In the genomic region with DNA sequence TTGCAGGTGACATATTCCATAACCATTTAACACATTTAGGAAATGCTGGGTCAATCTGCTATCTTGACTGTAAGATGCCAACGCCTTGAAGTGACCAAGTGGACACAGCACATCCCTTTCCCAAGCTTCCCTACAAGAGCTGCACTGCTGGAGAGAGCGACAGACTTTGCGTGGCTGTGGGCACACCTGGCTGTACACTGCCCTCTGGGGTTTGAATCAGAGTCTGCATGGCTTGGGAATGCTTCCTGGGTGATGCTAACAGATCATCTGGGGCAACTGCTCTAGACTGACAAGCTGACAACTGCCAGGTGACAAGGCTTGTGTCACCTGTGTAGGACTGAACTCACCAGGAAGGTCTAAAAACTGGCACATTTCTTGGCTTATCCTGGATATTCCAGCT, we compare ENCODE assay signal across 14 mouse cellular contexts.
DNase-seq lines count a peak whose midpoint lies in the region; ATAC-seq and TF ChIP-seq lines count a peak whose summit lies in the region.
"Had no signal": no experiment of that assay in that cellular context is flagged by ENCODE, and none has a peak within 500 bp of the region (broad histone marks: within the 10 kb centered on the region; RNA-seq: fewer than 3 reads in every experiment).

No protein-coding gene starts in this region.

- H3K36me3 ChIP-seq in intestine, postnatal 0 days (ENCODE audit: control insufficient read depth, insufficient read depth) = peaks cover 7% of the 10 kb centered on the region; the same call in 1 of the 2 replicates
- H3K36me3 ChIP-seq in intestine, embryonic 16.5 days (ENCODE audit: control insufficient read depth, insufficient read depth, low read length) = no peaks in the 10 kb centered on the region
- peaks cover 36% of the 10 kb centered on the region for H3K36me3 ChIP-seq in forebrain, embryonic 12.5 days (replicated peaks)

- TF ChIP-seq CTCF in intestine, postnatal 0 days (IDR thresholded peaks at IDR 0.05; ENCODE audit: low read depth) = peak; percentile 65

- ATAC-seq in intestine, postnatal 0 days = no peak
- ATAC-seq in intestine, embryonic 16.5 days = no peak
- ATAC-seq in forebrain, embryonic 12.5 days (ENCODE audit: low FRiP score) = no peak

- H3K4me3 ChIP-seq in intestine, postnatal 0 days (ENCODE audit: low read depth, low read length) = no peak overlapping the region
- no peak overlapping the region for H3K4me3 ChIP-seq in intestine, embryonic 16.5 days (ENCODE audit: low read length)
- no peak overlapping the region for H3K4me3 ChIP-seq in forebrain, embryonic 12.5 days (replicated peaks)
- H3K4me3 ChIP-seq: heart, embryonic 15.5 days; limb, embryonic 15.5 days had no signal

- no peaks in the 10 kb centered on the region for H3K9me3 ChIP-seq in intestine, postnatal 0 days (ENCODE audit: control insufficient read depth)
- H3K9me3 ChIP-seq in intestine, embryonic 16.5 days (ENCODE audit: control insufficient read depth, low read length) = no peaks in the 10 kb centered on the region
- H3K9me3 ChIP-seq in forebrain, embryonic 12.5 days = no peaks in the 10 kb centered on the region
- H3K9me3 ChIP-seq: heart, embryonic 15.5 days; limb, embryonic 15.5 days had no signal

- H3K9ac ChIP-seq in intestine, postnatal 0 days (ENCODE audit: low read depth, low read length) = no peak overlapping the region
- H3K9ac ChIP-seq in intestine, embryonic 16.5 days (ENCODE audit: low read depth, low read length) = no peak overlapping the region
- no peak overlapping the region for H3K9ac ChIP-seq in forebrain, embryonic 12.5 days
- H3K9ac ChIP-seq: heart, embryonic 15.5 days; limb, embryonic 15.5 days had no signal

- no peaks in the 10 kb centered on the region for H3K27me3 ChIP-seq in intestine, postnatal 0 days (replicated peaks; ENCODE audit: control insufficient read depth, insufficient read depth, low read length)
- H3K27me3 ChIP-seq in intestine, embryonic 16.5 days (replicated peaks; ENCODE audit: control insufficient read depth, insufficient read depth, low read length) = no peaks in the 10 kb centered on the region
- H3K27me3 ChIP-seq in forebrain, embryonic 12.5 days = no peaks in the 10 kb centered on the region
- H3K27me3 ChIP-seq: heart, embryonic 15.5 days; limb, embryonic 15.5 days had no signal

- WGBS in intestine, postnatal 0 days = 63% methylated on average over 3 of the region's 3 CpGs
- WGBS in intestine, embryonic 16.5 days = 76% methylated on average over 3 of the region's 3 CpGs
- WGBS in forebrain, embryonic 12.5 days = 73% methylated on average over 3 of the region's 3 CpGs

- H3K27ac ChIP-seq in intestine, postnatal 0 days (ENCODE audit: low read depth, low read length) = no peak overlapping the region
- H3K27ac ChIP-seq in intestine, embryonic 16.5 days (ENCODE audit: low read length) = no peak overlapping the region
- no peak overlapping the region for H3K27ac ChIP-seq in forebrain, embryonic 12.5 days
- H3K27ac ChIP-seq: heart, embryonic 15.5 days; limb, embryonic 15.5 days had no signal

- no peaks in the 10 kb centered on the region for H3K4me1 ChIP-seq in intestine, postnatal 0 days (replicated peaks; ENCODE audit: control insufficient read depth, insufficient read depth, low read length)
- H3K4me1 ChIP-seq in intestine, embryonic 16.5 days (ENCODE audit: control insufficient read depth, insufficient read depth, low read length) = no peaks in the 10 kb centered on the region
- no peaks in the 10 kb centered on the region for H3K4me1 ChIP-seq in forebrain, embryonic 12.5 days
- H3K4me1 ChIP-seq: heart, embryonic 15.5 days; limb, embryonic 15.5 days had no signal

- peak; percentile 14 to 57 for DNase-seq in adrenal gland, adult (ENCODE audit: inconsistent age in 2 of 2, low spot score in 1 of 2)
- no peak for DNase-seq in adrenal gland, postnatal 25 days
- DNase-seq in lung, postnatal 36 days = peak; percentile 3
- no peak for DNase-seq in lung, postnatal 25 days (ENCODE audit: low spot score)
- DNase-seq in kidney, postnatal 4 days = peak; percentile 18 to 24
- DNase-seq: cerebellum, adult 11-12 months; embryo, embryonic 11 days; layer of hippocampus, postnatal 36 days; thymus, postnatal 25 days had no signal

- no peak overlapping the region for H3K4me2 ChIP-seq in intestine, postnatal 0 days (replicated peaks; ENCODE audit: low read depth)
- H3K4me2 ChIP-seq in intestine, embryonic 16.5 days (ENCODE audit: low read depth, low read length) = no peak overlapping the region
- H3K4me2 ChIP-seq in forebrain, embryonic 12.5 days = no peak overlapping the region
- H3K4me2 ChIP-seq: heart, embryonic 15.5 days; limb, embryonic 15.5 days had no signal

Comparison
In these comparisons a context has a peak if more than half of its experiments do, and no peak if none do; other contexts are left out.
1. DNase-seq: peak in adrenal gland, adult (2 of 2), lung, postnatal 36 days (single experiment) and kidney, postnatal 4 days (2 of 2); none in adrenal gland, postnatal 25 days (single experiment) and lung, postnatal 25 days (single experiment).